Mouse (Mus musculus) testis, postnatal 14 days (tissue): ENCODE results near the gene Prrc2b.
A peak's percentile ranks its signal among the peaks of the same experiment; 100 is the strongest.

ENCODE experiments used
- DNase-seq: peaks from one replicate; pipeline ENCODE4 v3.0.0; 2021; ENCODE audit warnings: low spot score

Prrc2b gene

GRCm38 (mm10) chr2:32137667-32138266, 13.1 kb upstream of the Prrc2b start:
- DNase-seq: peak; percentile 98

- DNase-seq: no peak
Measured at GRCm38 (mm10) chr2:32139377-32139776, 11.5 kb upstream of the Prrc2b start.

- no peak for DNase-seq
Measured at GRCm38 (mm10) chr2:32140498-32140934, 10.4 kb upstream of the Prrc2b start.

- DNase-seq: no peak
Measured at GRCm38 (mm10) chr2:32141602-32142001, 9.3 kb upstream of the Prrc2b start.

- no peak for DNase-seq
Measured at GRCm38 (mm10) chr2:32142368-32142767, 8.5 kb upstream of the Prrc2b start.

- no peak for DNase-seq
Measured at GRCm38 (mm10) chr2:32144633-32145032, 6.2 kb upstream of the Prrc2b start.

GRCm38 (mm10) chr2:32146617-32147162, 4.2 kb upstream of the Prrc2b start:
- no peak for DNase-seq

GRCm38 (mm10) chr2:32150135-32150534, 747 bp upstream of the Prrc2b start:
- no peak for DNase-seq

GRCm38 (mm10) chr2:32150562-32150923, 339 bp upstream of the Prrc2b start:
- DNase-seq: no peak

- no peak for DNase-seq
Measured at GRCm38 (mm10) chr2:32151660-32152366, 931 bp downstream of the Prrc2b start.

GRCm38 (mm10) chr2:32152367-32153034, 1.6 kb downstream of the Prrc2b start:
- no peak for DNase-seq

GRCm38 (mm10) chr2:32153041-32153790, 2.3 kb downstream of the Prrc2b start:
- no peak for DNase-seq

GRCm38 (mm10) chr2:32153791-32154119, 2.9 kb downstream of the Prrc2b start:
- DNase-seq: no peak

GRCm38 (mm10) chr2:32154334-32154997, 3.6 kb downstream of the Prrc2b start:
- DNase-seq: no peak

GRCm38 (mm10) chr2:32154998-32155541, 4.2 kb downstream of the Prrc2b start:
- DNase-seq: no peak

- DNase-seq: no peak
Measured at GRCm38 (mm10) chr2:32155614-32156013, 4.7 kb downstream of the Prrc2b start.

- DNase-seq: no peak
Measured at GRCm38 (mm10) chr2:32156645-32157044, 5.8 kb downstream of the Prrc2b start.

- DNase-seq: no peak
Measured at GRCm38 (mm10) chr2:32157328-32157727, 6.4 kb downstream of the Prrc2b start.

GRCm38 (mm10) chr2:32158616-32159239, 7.8 kb downstream of the Prrc2b start:
- DNase-seq: no peak

GRCm38 (mm10) chr2:32160525-32160924, 9.6 kb downstream of the Prrc2b start:
- no peak for DNase-seq

GRCm38 (mm10) chr2:32160967-32161366, 10.1 kb downstream of the Prrc2b start:
- DNase-seq: no peak
